Mouse (Mus musculus) small intestine, adult 2 months (tissue): ENCODE data around the gene Daam1.

ENCODE experiments used
- CTCF ChIP-seq: fragments of 200-500 bp; IDR thresholded peaks from 2 replicates; pipeline ENCODE4 v1.5.1; 2012; ENCODE audit warnings: low read depth, mild to moderate bottlenecking, control low read depth, inconsistent platforms, low read length, moderate library complexity, mixed read lengths; ENCODE audit not compliant: insufficient replicate concordance, insufficient read length; ENCODE audit errors: extremely low read depth
- POLR2A ChIP-seq: fragments of 200-500 bp; IDR thresholded peaks from 2 replicates; pipeline ENCODE4 v1.6.1; 2012; ENCODE audit warnings: low read depth, mild to moderate bottlenecking, control low read depth, inconsistent platforms, low read length, moderate library complexity

GRCm38 (mm10) chr12:71919962-71920361 lies 89.1 kb downstream of the Daam1 start:
- TF ChIP-seq CTCF (no peak), POLR2A (no peak)
